Mouse (Mus musculus): ENCODE results near the gene Stra8.

The Stra8 gene

DNA sequence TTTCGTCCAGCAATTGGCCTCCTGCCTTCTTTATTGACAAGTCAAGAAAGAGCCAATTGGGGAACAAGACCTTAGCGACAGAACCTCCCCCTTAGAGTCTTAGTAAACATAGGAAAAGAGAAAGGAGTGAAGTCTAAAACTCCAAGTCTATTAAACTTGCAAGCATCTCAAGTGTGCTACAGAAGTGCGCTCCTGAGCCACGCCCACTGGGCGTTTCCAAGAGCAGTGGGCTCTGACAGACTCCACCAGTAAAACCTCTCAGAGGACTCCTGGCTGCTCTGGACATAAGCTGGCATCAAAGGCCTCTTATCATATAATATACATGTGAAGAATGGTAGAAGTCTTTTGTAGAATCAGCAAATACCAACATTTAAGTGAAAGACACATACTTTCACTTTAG is 16.5 kb upstream of the Stra8 start:
- 91% methylated on average over 5 of the region's 5 CpGs for WGBS

DNA sequence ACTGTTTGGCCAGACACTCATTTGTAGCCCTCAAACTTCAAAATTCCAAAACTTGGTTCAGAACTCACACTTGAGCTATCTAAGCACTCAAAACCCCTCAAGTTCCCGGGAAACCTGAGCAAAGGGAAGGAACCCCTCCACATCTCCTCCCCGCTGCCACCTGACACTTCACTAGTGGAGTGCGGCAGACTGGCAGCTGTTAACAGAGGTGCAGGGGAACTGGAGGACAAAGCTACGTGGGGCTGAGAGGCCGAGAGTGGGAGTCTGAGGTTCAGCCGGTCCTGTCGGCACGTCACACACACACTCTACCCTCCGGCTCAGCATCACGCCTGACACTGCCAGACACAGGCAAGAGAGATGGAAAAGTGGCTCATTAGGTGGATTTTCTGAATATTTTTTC is 16.1 kb upstream of the Stra8 start:
- WGBS: 82% methylated on average over 10 of the region's 10 CpGs

DNA sequence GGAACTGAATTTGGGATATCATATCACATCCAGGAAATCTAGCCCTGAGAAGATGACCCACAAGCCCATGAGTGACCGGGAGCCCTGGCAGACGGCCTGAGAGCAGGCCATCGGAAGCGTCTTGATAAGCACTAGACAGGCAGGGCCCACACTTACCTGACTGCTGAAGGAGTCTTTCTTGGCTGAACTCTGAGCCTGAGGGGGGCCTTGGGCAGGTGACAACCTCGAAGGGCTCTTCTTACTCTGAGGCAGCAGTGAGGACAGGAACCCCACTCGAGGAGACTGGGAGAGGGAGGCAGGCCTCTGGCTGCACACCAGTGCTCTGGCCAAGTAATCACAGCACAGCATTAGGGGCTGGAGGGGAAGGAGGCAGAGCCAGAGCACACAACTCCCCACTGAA is 15.6 kb upstream of the Stra8 start:
- 90% methylated on average over 6 of the region's 6 CpGs for whole genome bisulfite sequencing

DNA sequence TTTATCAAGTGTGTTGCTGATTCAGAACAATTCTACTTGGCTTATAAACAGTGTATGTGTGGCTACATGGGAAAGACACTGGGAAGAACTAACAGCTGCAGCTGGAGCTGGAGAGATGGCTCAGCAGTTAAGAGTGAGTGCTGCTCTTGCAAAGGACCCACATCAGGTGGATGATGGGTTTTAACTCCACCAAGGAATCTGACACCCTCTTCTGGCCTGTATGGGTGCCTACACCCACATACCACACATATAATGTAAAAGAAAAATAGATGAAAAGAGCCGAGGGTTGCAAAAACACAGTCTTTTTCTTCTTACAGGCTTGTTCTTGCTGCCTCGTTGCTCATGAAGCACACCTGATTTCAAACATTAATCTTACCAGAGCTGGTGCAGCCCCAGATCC is 13.8 kb upstream of the Stra8 start:
- 63% methylated on average over 2 of the region's 2 CpGs for WGBS

DNA sequence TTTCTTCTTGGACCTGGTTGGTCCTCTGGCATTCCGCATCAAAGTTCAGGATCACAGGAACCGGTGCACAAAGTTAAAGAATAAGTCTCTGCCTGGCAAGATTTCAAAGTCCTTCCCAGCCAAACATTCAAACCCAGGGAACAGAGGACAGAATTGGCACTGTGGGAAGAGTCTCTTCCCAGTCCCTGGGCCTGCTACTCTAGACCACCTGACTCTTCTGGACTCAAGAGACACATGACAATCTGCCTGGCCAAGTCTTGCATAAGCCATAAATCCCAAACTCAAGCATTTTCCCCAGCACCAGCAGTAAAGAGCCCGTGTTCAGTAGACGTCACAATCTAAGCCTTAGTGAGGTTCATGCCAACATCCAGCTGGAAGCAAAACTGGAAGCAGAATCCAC is 13.3 kb upstream of the Stra8 start:
- WGBS: 59% methylated on average over 4 of the region's 4 CpGs

DNA sequence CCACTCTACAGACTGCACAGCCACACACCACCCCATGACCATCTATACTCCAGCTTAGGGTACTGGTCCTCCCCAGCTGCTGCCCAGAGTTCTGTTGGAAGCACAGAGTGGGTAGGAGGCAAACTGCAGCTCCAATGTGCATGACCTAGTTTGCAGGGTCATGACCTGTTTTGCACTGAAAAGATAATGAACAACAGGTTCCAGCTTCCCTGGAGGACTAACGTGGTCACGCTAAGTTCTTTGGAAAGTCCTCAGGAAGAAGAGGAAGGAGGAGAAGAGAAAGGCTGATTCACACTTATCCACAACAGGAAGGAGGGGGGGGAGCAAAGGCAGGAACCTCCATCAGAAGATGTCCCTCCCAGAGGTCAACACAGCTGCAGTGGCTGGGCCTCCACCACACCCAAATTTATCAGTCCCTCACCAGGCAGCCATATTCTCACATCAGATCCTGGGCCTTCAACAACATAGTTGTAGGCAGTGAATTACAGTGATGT is 12.8 kb upstream of the Stra8 start:
- 48% methylated on average over 2 of the region's 2 CpGs for WGBS

DNA sequence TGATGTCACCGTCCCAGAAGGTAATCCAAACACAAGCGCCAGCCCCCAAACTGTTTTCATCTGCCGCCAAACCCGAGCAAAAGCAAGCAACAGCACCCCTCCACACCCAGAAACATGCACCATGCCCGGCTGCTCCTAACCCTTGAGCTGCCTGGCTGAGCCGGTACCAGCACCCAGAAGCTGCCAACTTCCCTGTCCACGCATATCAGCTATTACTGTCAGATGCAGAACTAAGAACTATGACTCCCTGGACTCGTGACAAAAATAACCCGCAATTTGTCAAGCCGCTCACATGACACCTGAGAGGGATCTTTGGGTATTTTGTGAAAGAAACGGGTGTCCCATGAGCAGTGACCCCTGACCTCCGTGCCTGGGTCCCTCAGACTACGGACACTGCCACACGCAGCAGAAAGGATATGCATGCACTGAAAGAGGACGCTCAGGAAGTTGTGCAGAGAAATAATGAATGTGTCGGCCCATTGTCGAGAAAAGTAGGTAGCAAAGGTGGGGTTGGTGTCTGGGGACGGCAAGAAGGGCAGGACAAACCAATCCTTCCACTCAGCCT is 12.2 kb upstream of the Stra8 start:
- 74% methylated on average over 18 of the region's 18 CpGs for WGBS

DNA sequence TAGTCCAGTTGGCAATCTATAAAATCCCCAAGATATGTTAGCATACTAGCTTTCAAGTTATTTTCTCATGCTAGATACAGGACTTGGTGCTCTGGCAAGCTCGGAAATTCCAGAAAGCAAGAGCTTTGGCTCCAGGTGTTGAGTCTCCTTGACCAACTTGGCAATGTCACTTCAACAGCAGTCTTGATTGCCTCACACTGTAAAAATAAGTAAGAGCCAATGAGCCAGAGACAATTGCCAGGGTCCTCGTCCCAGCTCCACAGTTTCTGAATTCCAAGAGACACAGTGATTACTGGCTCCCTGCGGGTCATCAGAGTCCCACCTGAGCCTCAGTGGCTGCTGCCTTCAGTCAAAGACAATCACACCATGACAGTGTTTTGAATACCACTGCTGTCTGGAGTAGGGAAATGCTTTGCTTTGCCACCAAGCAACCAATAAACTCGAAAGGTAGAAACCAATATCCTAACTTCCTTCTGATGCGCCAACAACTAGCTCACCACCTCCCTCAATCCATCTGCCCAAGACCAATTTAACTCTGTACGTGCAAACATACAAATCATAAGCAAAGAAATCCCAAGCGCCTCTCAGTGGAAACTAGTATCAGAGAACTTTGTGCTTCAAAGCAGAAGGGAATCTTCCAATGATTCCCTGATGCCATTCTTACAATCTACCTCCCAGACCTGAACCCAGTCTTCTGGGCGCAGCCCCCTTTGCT is 10.2 kb upstream of the Stra8 start:
- WGBS: 27% methylated on average over 8 of the region's 8 CpGs

DNA sequence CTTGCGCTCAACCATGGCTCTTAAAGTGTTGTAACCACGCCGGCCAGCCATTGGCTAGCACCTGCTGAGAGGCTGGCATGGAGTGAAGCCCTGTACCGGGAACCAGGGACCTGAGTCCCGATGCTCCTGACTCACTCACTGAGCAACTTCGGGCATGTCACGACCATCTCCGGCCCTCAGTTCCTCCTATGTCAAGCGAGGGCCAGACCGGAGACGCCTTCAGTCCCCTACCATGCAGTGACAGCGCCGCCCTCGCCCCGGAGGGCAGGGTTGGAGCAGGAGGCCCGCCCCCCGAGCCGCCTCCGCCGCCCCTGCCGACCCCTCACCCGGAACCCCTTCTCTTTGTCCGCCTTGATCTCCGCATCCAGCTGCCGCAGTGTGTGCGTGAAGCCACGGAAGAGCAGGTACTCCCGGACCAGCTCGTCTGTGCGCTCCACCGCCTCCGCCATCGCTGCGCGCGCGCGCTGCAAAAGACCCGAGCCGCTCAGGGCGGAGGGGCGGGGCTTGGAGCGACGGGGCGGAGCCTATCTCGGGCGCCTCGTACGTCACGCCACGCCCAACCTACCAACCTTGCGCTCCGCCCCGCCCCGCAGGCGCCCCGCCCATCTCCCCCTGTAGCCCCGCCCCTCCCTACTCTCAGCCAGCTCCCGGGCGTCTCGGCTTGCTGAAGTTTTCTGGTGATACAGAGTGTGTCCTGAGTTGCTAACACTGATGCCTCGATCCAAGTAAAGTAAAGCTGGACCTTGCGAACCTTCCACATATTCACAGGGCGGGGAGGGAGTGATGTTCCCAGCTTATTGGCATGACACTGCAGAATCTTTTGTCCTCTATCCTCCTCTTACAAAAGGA is 9.4 kb upstream of the Stra8 start, which contains the start of gene Wdr91:
TSS of gene Wdr91 (minus strand) at position 506 of the 849 bp plus-strand sequence.
- 1% methylated on average over 63 of the region's 64 CpGs for WGBS

DNA sequence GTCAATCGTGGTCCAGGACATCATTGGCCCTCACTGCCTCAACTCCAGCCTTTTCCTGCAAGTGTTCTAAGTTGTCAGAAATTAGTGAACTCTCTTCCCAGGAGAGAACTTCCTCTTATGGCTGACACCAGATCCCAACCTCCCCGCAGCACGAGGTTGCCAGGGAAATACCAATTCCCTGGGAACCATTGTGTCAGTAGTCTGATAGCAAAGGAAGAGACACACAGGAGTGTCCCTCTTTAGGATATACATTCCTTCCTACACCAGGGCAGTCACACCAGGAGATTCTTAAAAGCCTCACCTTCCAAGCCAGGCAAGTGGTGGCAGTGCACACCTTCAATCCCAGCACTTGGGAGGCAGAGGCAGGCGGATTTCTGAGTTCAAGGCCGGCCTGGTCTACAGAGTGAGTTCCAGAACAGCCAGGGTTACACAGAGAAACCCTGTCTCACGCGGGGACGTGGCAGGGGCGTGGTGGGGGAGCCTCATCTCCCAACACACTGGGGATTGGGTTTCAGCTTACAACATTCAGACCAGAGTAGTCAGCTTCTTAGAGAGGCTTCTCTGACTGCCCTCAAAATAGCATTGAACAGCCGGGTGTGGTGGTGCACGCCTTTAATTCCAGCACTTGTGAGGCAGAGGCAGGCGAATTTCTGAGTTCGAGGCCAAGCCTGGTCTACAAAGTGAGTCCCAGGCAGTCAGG is 6.5 kb upstream of the Stra8 start:
- WGBS: 90% methylated on average over 13 of the region's 13 CpGs

DNA sequence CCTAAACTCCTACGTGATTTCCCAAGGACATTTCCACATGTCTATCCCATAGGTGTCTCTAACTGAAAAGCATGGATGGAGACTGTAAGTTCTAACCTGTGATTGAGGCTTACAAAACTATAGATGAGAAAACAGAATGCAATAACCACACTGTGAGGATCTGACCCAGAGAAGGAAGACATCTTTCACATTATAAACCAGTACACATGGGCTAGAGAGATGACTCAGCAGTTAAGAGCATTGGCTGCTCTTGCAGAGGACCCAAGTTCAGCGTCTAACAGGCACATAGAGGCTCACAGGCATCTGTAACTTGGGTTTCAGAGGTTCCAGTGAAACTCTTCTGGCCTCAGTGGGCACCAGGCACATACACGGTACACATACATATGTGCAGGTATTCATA is 5.5 kb upstream of the Stra8 start:
- 93% methylated on average over 3 of the region's 3 CpGs for WGBS

DNA sequence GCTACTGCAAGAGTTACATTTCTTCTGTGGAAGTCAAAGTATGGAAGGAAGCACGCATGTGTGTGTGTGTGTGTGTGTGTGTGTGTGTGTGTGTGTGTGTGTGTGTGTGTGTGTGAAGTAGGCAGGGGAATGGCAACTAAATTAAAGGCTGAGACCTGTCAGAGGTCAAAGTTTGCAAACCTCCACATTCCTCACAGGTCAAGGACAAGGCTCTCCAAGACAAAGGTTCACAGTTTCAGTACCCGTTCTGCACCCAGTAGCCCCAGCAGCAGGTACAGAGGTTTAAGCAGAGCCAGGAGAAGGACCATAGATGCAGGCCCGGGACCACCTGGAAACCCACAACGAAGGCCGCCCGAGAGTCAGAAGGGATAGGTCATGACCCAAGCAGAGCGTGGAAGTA is 817 bp upstream of the Stra8 start:
- WGBS: 92% methylated on average over 7 of the region's 7 CpGs

DNA sequence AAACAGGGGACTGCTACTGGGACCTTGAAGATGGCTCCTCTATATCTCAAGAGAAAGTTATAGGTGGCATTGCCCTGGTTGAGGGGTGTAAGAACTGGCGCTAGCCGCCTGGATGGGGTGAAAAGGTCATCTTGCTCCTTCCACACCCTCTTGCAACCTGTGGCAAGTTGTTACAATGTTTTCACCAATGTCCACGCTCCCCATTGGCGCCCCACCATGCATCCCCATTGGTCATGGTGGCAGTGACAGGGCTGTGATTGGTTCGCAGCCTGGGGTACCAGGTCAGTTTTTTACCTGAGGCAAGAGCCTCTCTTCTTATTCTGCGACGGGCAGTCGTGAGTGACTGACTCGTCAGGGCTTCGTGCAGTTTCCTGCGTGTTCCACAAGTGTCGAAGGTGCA is 668 bp downstream of the Stra8 start:
- WGBS: 96% methylated on average over 12 of the region's 12 CpGs

DNA sequence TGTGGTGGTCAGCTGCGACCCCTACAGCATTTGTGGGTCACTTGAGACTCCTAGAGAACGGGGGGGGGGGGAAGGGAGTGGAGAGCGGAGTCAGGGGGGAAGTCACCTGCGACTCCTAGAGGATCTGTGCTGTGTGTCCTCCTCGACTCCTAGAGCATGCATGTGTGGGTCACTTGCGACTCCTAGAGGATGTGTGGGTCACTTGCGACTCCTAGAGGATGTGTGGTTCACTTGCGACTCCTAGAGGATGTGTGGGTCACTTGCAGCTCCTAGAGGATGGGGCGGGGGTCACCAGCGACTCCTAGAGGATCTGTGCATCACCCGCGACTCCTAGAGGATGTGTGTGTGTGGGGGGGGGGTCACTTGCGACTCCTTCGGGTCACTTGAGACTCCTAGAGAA is 2.0 kb downstream of the Stra8 start:
- 49% methylated on average over 14 of the region's 14 CpGs for WGBS

DNA sequence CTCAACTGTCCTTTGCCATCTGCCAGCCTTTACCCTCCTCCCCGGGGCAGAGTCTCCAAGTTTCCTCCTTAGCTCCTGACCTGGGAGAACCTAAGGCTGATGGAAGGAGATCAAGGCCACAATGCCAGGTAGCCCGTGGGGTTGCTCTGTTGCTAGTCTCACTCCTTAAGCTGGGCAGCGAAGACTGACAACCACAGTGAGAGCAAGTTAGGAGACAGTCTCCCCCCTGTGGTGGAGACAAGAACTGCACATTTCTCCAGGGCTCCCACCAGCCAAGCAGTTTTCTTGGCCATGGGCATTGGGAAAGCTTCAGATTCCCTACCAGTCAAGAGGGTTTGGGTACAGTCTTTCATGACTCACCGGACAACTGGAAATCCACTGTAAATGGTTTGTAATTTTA is 7.2 kb downstream of the Stra8 start:
- 36% methylated on average over 4 of the region's 4 CpGs for WGBS

DNA sequence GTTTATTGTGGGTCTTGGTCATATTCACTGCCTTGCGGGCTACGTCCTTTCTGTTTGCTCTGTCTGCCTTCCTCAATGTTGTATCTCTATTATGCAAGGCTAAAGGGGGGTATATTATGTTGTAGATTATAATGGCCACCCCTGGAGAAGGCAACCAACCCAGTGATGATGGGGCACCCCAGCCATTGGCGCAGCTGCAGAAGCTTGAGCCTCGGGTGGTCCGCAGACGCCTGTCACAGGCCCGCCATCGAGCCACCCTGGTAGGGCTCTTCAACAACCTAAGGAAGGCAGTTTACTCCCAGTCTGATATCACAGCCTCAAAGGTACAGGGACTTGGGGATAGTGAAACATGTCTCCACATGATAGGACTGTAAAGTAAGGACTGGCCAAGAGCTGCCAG is 7.6 kb downstream of the Stra8 start:
- 94% methylated on average over 8 of the region's 8 CpGs for WGBS

DNA sequence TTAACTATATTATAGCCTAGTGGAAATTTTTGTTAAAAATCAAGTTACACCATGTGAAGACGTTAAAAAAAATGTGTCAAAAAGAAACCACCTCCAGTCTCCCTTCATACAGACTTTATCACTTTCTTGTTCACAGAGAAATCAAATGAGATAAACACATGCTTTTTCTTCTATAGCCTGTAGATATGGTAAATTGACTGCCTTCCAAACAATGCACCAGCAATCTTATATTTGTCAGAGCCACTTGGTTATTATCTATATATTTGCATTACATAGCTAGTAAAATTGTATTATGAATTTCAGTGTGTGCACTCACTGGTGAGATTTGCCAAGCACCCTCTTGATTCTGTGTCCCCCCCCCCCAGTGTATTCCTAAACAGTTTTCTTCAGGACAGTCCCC is 12.7 kb downstream of the Stra8 start:
- WGBS: 87% methylated on average over 1 of the region's 1 CpGs

DNA sequence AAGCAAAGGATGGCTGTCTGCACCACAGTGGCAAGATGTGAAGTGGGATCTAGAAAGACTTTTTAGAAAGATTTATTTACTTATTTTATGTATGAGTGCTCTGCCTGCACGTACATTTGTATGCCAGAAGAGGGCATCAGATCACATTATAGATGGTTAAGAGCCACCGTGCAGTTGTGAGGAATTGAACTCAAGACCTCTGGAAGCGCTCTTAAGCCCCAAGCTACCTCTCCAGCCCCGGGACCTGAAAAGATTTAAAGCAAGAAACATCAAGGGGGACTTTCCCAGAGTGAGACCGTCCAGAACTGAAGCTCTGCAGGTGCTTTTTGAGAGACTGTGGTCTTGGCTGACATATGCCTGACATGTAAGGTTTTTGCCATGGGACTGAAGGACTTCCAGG is 16.8 kb downstream of the Stra8 start:
- 81% methylated on average over 5 of the region's 5 CpGs for WGBS

DNA sequence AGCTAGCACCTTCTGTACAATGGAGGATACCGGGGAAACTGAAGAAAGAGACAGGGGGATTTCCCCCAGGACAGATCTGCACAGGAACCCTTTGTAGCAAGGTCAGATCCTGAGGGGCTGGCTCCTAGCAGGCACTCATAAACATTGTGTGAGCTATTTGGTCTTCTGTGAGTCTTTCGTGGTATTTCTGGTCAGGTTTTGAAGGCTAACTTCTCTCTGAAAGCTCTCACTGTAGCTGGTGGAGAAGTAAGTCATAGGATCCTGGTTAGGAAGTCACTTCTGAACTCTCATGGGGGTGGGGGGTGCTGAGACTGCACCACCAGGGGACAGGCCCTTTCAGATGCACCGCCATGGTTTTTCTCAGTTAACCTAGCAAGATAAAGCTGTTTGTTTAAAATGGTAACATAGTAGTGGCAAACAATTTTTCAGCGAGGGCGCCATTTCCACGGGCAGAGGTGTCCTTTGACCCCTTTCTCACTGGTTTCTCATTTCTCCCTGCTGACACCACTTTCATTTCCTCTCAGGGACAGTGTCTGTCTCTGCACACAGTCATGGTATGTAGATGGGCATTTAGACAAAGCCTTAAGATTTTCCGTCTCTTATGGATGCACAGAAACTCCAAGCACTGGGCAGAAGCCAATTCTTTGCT is 18.4 kb downstream of the Stra8 start:
- 78% methylated on average over 7 of the region's 7 CpGs for WGBS

DNA sequence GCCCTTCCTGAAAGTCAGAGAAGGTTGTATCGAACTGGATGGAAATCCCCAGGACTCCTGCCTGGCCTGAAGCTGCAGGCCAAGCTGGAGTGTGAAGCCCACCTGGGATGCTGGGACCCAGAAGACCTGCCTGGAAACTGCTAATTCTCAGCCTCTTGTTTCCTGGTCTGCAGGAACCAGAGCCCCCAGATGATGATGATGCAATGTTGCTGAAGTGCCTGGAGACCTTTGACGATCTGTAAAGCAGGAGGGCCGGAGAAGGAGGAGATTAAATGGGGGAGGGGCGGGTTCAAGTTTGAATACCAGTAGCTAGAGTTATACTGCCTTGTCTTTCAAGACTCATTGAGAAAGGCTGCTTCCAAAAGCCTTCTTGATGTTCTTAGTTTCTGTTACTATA is 19.0 kb downstream of the Stra8 start:
- WGBS: 61% methylated on average over 4 of the region's 4 CpGs

DNA sequence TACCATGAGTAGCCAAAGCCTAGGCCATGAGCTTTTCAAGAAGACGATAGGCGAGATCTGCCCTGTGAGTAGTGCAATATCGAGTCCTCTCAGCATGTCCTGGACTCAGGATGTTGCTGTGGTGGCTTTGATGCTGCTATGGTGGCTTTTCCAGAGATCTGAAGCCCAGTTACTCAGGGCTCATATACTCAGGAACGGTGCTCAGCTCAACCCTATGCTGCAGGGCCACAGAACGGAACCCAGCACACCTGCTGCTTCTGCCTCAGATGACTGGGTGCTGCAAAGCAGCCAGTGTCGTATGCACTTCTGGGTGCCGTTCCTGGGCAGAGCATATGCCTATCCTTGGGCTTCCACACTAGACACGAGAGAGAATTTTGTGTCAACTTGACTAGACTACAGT is 19.5 kb downstream of the Stra8 start:
- WGBS: 93% methylated on average over 8 of the region's 8 CpGs

DNA sequence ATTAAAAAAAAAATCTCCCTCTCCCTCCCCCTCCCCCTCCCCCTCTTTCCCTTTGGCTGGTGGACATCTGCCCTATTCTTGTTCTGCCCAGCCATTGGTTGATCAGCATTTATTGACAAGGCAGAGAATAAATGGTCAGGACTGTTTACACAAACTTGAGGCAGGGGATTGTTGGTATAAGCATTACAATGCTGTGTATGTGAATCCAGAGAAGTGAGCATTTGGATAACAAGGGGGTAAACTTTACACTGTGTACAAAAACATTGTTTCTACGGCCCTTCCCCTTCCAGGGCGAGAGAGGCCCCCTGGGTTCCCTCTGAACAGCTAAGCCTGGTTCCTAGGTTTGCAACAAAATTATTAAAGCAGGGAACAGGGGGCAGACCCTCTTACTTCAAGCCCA is 21.5 kb downstream of the Stra8 start:
- WGBS: 83% methylated on average over 2 of the region's 2 CpGs

Data from cerebral cortex, adult 2 months (tissue).